Mouse (Mus musculus) heart, adult 2 months (tissue): ENCODE measurements around the gene Serpinb1a.

Experiments used
- CTCF ChIP-seq: fragments of 200-600 bp; IDR thresholded peaks from 2 replicates; pipeline ENCODE4 v1.8.1; 2022; ENCODE audit warnings: antibody characterized with exemption, mild to moderate bottlenecking, moderate library complexity
- EP300 ChIP-seq: fragments of 200-500 bp; IDR thresholded peaks from 2 replicates; pipeline ENCODE4 v1.6.1; 2011; ENCODE audit warnings: low read depth, low read length, control low read depth; ENCODE audit not compliant: insufficient read depth

DNA sequence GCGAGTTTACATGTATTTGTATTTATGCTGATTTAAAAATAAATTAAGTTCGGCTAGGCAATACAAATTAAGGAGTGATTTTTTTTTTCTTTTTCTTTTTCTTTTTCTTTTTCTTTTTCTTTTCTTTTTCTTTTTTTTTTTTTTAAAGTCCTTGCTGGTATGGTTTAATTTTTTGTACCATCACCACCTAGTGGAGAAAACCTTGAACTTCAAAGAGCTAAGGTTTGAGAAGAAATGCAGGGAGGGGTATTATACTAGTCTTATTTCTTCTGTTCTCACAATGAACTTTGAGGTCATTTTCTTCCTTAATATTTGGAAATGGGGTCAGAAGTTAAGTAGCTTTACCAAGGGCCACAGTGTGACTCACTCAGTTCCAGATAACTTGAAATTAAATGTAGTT is 51.9 kb downstream of the Serpinb1a start:
- TF ChIP-seq CTCF (peak; percentile 76), EP300 (no peak)
